Mouse (Mus musculus) testis, adult 2 months (tissue): ENCODE measurements around the gene Id3. TPM values are rescaled to one million over a fixed set of nuclear protein-coding genes. Genes with fewer than 3 reads are reported as not detected.
A peak's percentile ranks its signal among the peaks of the same experiment; 100 is the strongest.

Experiments
- H3K27ac ChIP-seq: fragments of 200-500 bp; 2 replicates; pipeline ENCODE4 v1.5.1; 2012; ENCODE audit warnings: low read depth, low read length; ENCODE audit not compliant: control insufficient read depth, insufficient read depth
- H3K27me3 ChIP-seq: fragments of 200-500 bp; 2 replicates; pipeline ENCODE4 v1.6.1; 2012; ENCODE audit warnings: mild to moderate bottlenecking, low read length, moderate library complexity; ENCODE audit not compliant: control insufficient read depth, insufficient read depth
- H3K36me3 ChIP-seq: fragments of 200-500 bp; 2 replicates; pipeline ENCODE4 v1.6.1; 2012; ENCODE audit warnings: mild to moderate bottlenecking, low read length; ENCODE audit not compliant: control insufficient read depth, insufficient read depth
- H3K4me1 ChIP-seq: fragments of 200-500 bp; 2 replicates; pipeline ENCODE4 v1.6.1; 2012; ENCODE audit warnings: low read length; ENCODE audit not compliant: control insufficient read depth, insufficient read depth
- H3K4me3 ChIP-seq: fragments of 200-500 bp; 2 replicates; pipeline ENCODE4 v1.5.1; 2012; ENCODE audit warnings: low read depth, mild to moderate bottlenecking, low read length, moderate library complexity, mixed read lengths; ENCODE audit not compliant: control insufficient read depth
- CTCF ChIP-seq: fragments of 200-500 bp; IDR thresholded peaks from 2 replicates; pipeline ENCODE4 v1.5.1; 2012; ENCODE audit warnings: low read depth, mild to moderate bottlenecking, inconsistent platforms, low read length, moderate library complexity; ENCODE audit not compliant: control insufficient read depth, insufficient read depth, insufficient replicate concordance
- POLR2A ChIP-seq: fragments of 200-500 bp; IDR thresholded peaks from 2 replicates; pipeline ENCODE4 v1.6.1; 2012; ENCODE audit warnings: low read depth, mild to moderate bottlenecking, inconsistent platforms, low read length, moderate library complexity; ENCODE audit not compliant: control insufficient read depth
- polyA plus RNA-seq: library from polyadenylated mRNA; depleted of rRNA; stranded (reverse); fragments of >200 nt; gene quantifications from 2 replicates; pipeline ENCODE4 v1.2.3, GENCODE M21; 2012

Id3 gene
- polyA plus RNA-seq, 1 experiment, result 8.0 TPM

GRCm38 (mm10) chr4:136135874-136136728, 7.2 kb upstream of the Id3 start:
- Histone ChIP-seq H3K27me3 (no peaks in the 10 kb centered on the region; the same call in 1 of the 2 replicates), H3K27ac (no peak overlapping the region), H3K36me3 (no peaks in the 10 kb centered on the region), H3K4me1 (peaks cover 17% of the 10 kb centered on the region), H3K4me3 (no peak overlapping the region)
- TF ChIP-seq CTCF (no peak), POLR2A (no peak)

- no peak for TF ChIP-seq POLR2A
- TF ChIP-seq CTCF, result no peak
- H3K4me1 ChIP-seq, result peaks cover 16% of the 10 kb centered on the region
- H3K27ac ChIP-seq, result no peak overlapping the region
- H3K4me3 ChIP-seq, result no peak overlapping the region
- H3K27me3 ChIP-seq, result no peaks in the 10 kb centered on the region; the same call in 1 of the 2 replicates
- no peaks in the 10 kb centered on the region for H3K36me3 ChIP-seq
Observed at GRCm38 (mm10) chr4:136139326-136140110, 3.8 kb upstream of the Id3 start.

GRCm38 (mm10) chr4:136140327-136141250, 2.7 kb upstream of the Id3 start:
- H3K27ac ChIP-seq, result peak overlapping the region; percentile 73
- H3K4me3 ChIP-seq, result peak overlapping the region; percentile 17
- no peaks in the 10 kb centered on the region; the same call in 1 of the 2 replicates for H3K27me3 ChIP-seq
- H3K36me3 ChIP-seq, result no peaks in the 10 kb centered on the region
- TF ChIP-seq CTCF (no peak), POLR2A (no peak)
- peaks cover 16% of the 10 kb centered on the region for H3K4me1 ChIP-seq

GRCm38 (mm10) chr4:136142267-136143192, 767 bp upstream of the Id3 start:
- H3K27ac ChIP-seq, result peak overlapping the region; percentile 47; the same call in 1 of the 2 replicates

GRCm38 (mm10) chr4:136144126-136144926, 1.0 kb downstream of the Id3 start:
- Histone ChIP-seq H3K4me1 (peaks cover 26% of the 10 kb centered on the region), H3K27me3 (no peaks in the 10 kb centered on the region; the same call in 1 of the 2 replicates), H3K36me3 (no peaks in the 10 kb centered on the region), H3K4me3 (peak overlapping the region; percentile 76), H3K27ac (peak overlapping the region; percentile 72)
- TF ChIP-seq CTCF (no peak), POLR2A (no peak)

More at GRCm38 (mm10) chr4:136142267-136143192, 767 bp upstream of the Id3 start:
- TF ChIP-seq POLR2A (no peak), CTCF (no peak)
- peaks cover 16% of the 10 kb centered on the region for H3K4me1 ChIP-seq
- no peaks in the 10 kb centered on the region; the same call in 1 of the 2 replicates for H3K27me3 ChIP-seq
- no peaks in the 10 kb centered on the region for H3K36me3 ChIP-seq
- H3K4me3 ChIP-seq, result no peak overlapping the region

- TF ChIP-seq CTCF (no peak), POLR2A (no peak)
- Histone ChIP-seq H3K27me3 (no peaks in the 10 kb centered on the region; the same call in 1 of the 2 replicates), H3K4me1 (peaks cover 23% of the 10 kb centered on the region), H3K4me3 (peak overlapping the region; percentile 76), H3K36me3 (no peaks in the 10 kb centered on the region), H3K27ac (peak overlapping the region; percentile 72)
Observed at GRCm38 (mm10) chr4:136144927-136145292, 1.6 kb downstream of the Id3 start.
